Mouse (Mus musculus) brain, embryonic 14.5 days (tissue): ENCODE measurements around the gene Zdhhc16.

ENCODE experiments used
- CTCF ChIP-seq: fragments of 200-500 bp; IDR thresholded peaks from 2 replicates; pipeline ENCODE4 v1.5.1; 2012; ENCODE audit warnings: inconsistent platforms, mild to moderate bottlenecking, moderate library complexity, borderline replicate concordance; ENCODE audit not compliant: insufficient read depth, insufficient read length; ENCODE audit errors: extremely low read depth
- POLR2A ChIP-seq: fragments of 200-500 bp; IDR thresholded peaks from 2 replicates; pipeline ENCODE4 v1.6.1; 2012; ENCODE audit warnings: mild to moderate bottlenecking, inconsistent platforms, borderline replicate concordance; ENCODE audit not compliant: poor library complexity, insufficient read depth, insufficient read length, severe bottlenecking; ENCODE audit errors: extremely low read depth

DNA sequence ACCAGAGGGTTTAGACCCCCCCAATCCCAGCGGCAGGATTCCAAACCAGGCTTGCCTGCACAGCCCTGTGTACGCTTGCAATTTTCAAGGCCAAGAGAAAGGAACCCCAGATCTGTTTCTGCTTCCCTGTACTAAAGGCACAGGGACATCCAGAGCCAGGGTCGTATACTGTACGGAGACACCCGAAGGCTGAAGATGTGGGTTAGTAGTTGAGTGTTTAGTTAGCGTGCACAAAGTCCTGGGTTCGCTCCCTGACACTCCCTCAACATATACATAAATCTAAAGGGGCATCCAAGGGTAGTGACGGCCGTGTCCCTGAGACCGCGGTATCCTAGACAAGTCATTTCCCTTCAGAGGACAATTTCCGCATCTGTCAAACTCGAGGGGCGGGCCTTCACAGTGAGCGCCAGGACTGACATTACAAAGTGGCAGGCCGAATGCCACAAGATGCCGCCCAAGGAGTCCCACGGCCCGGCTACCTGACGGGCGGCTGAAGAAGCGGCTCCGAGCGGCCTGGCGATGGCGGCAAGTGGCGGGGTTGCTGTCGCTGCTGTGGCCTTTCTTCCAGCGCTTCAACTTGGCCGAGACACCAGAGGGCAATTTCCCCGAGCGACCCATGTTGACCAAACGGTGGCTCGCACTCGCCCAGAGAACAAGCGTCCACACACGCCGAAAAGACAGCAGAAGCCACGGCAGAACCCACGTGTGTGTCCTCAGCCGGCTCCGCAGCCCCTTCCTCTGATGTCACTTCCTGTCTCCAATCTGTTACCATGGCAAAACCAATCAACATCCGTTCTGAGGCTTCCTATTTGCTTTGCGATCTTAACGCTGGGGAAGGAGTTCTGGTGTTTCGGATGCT lies 37.6 kb upstream of the Zdhhc16 start, which contains the start of gene Rrp12:
- no peak; the same call in 1 of the 2 replicates for TF ChIP-seq POLR2A
- no peak for TF ChIP-seq CTCF
